Mouse (Mus musculus) ES-E14 (cell line): ENCODE measurements around the gene H2-Eb1. TPM values are rescaled to one million over a fixed set of nuclear protein-coding genes. Genes with fewer than 3 reads are reported as not detected.

Experiments
- DNase-seq: peaks from one replicate; pipeline ENCODE4 v3.0.0-alpha.2; 2013; ENCODE audit warnings: low read depth, low spot score
- H3K27ac ChIP-seq: 2 replicates; pipeline ENCODE4 v1.5.1; 2012; ENCODE audit warnings: low read depth, mild to moderate bottlenecking, low read length, moderate library complexity, mixed read lengths; ENCODE audit not compliant: poor library complexity, insufficient read depth, severe bottlenecking
- H3K36me3 ChIP-seq: 2 replicates; pipeline ENCODE4 v1.6.1; 2012; ENCODE audit warnings: mild to moderate bottlenecking, low read length, moderate library complexity, mixed read lengths; ENCODE audit not compliant: control insufficient read depth, poor library complexity, insufficient read depth, severe bottlenecking
- H3K4me1 ChIP-seq, 2 experiments: fragments of 150-350 bp in 1 of 2; sonication (generic) in 1 of 2; 2 replicates each; pipeline ENCODE4 v1.6.1; 2012; ENCODE audit warnings: low read length in 2 of 2, mild to moderate bottlenecking in 1 of 2, mixed read lengths in 1 of 2; ENCODE audit not compliant: control insufficient read depth in 2 of 2, insufficient read depth in 2 of 2, poor library complexity in 1 of 2
- H3K4me3 ChIP-seq, 2 experiments: fragments of 150-350 bp in 1 of 2; sonication (generic) in 1 of 2; 2 replicates each; pipeline ENCODE4 v1.5.1; 2012; ENCODE audit warnings: low read length in 2 of 2, low read depth in 1 of 2, mild to moderate bottlenecking in 1 of 2, mixed read lengths in 1 of 2; ENCODE audit not compliant: insufficient read depth in 1 of 2, poor library complexity in 1 of 2, severe bottlenecking in 1 of 2
- H3K9ac ChIP-seq: 2 replicates; pipeline ENCODE4 v1.6.1; 2012; ENCODE audit warnings: low read depth, mild to moderate bottlenecking, low read length, mixed read lengths; ENCODE audit not compliant: poor library complexity, insufficient read depth, severe bottlenecking
- H3K9me3 ChIP-seq: fragments of 150-350 bp; sonication (generic); 2 replicates; pipeline ENCODE4 v1.6.1; 2012; ENCODE audit warnings: low read depth, mild to moderate bottlenecking, low read length; ENCODE audit not compliant: control insufficient read depth, insufficient read depth
- CHD2 ChIP-seq: IDR thresholded peaks from 2 replicates; pipeline ENCODE4 v1.6.1; 2014; ENCODE audit warnings: mild to moderate bottlenecking, low read depth, low read length, inconsistent platforms
- HCFC1 ChIP-seq: IDR thresholded peaks from 2 replicates; pipeline ENCODE4 v1.6.1; 2012; ENCODE audit warnings: low read length, inconsistent platforms, borderline replicate concordance; ENCODE audit not compliant: insufficient read depth
- MAFK ChIP-seq: IDR thresholded peaks from 2 replicates; pipeline ENCODE4 v1.6.1; 2014; ENCODE audit warnings: mild to moderate bottlenecking, low read depth, low read length, inconsistent platforms; ENCODE audit not compliant: insufficient read depth
- ZC3H11A ChIP-seq: IDR thresholded peaks from 2 replicates; pipeline ENCODE4 v1.6.1; 2012; ENCODE audit warnings: low read depth, mild to moderate bottlenecking, inconsistent platforms, low read length, borderline replicate concordance
- ZNF384 ChIP-seq: IDR thresholded peaks from 2 replicates; pipeline ENCODE4 v1.6.1; 2012; ENCODE audit warnings: low read depth, low read length, inconsistent platforms
- in situ Hi-C, 2 experiments: fragments of 600-800 bp; cut with MboI; formaldehyde crosslinking; loops; one replicate each; pipeline ENCODE4 v1.15.1; 2025; ENCODE audit warnings: low sequenced_read_pairs in 2 of 2, inconsistent platforms in 1 of 2; ENCODE audit not compliant: unreplicated experiment in 2 of 2
- total RNA-seq: library from RNA; depleted of rRNA; stranded (reverse); fragments of 300-350 nt; gene quantifications from 2 replicates; pipeline ENCODE4 v1.2.3, GENCODE M21; 2012; rRNA removed

H2-Eb1 gene
- total RNA-seq, 1 experiment = 5.7 TPM

DNA sequence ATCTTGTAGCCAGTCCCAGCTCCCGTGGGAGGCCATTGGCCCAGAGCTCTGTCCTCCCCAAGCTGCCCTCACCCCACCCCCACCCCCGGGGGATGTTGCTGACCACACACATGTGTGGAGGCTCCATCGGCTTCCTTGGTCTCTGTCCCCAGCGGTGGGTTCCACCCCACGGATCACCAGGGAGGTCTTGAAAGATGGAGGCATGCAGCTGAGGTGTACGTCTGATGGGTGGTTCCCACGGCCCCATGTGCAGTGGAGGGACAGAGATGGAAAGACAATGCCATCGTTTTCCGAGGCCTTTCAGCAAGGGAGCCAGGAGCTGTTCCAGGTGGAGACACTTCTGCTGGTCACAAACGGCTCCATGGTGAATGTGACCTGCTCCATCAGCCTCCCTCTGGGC, 59.4 kb downstream of the H2-Eb1 start:
- no peak overlapping the region for H3K4me3 ChIP-seq
- H3K27ac ChIP-seq = no peak overlapping the region
- H3K9me3 ChIP-seq = no peaks in the 10 kb centered on the region
- H3K36me3 ChIP-seq = no peaks in the 10 kb centered on the region
- no peak for DNase-seq
- H3K4me1 ChIP-seq = no peaks in the 10 kb centered on the region
- TF ChIP-seq ZC3H11A = no peak
- no peak for TF ChIP-seq HCFC1
- no peak for TF ChIP-seq ZNF384
- TF ChIP-seq MAFK = no peak
- TF ChIP-seq CHD2 = no peak
- in situ Hi-C loops = no loop called here
- no peak overlapping the region for H3K9ac ChIP-seq

Other genes with a start within 250 kb of the H2-Eb1 start
- 0.54 TPM in 1 of 2 replicates, not detected in the other for gene H2-Oa, start 213.5 kb upstream of the H2-Eb1 start, total RNA-seq
- 18.5 and 24.5 TPM in 2 replicates for gene H2-DMa, start 186.3 kb upstream of the H2-Eb1 start, total RNA-seq
- 257 and 321 TPM in 2 replicates for gene Brd2, start 183.2 kb upstream of the H2-Eb1 start, total RNA-seq
- gene H2-DMb2, start 162.6 kb upstream of the H2-Eb1 start, total RNA-seq = 0.31 TPM in 1 of 2 replicates, not detected in the other
- 3.1 and 5.0 TPM in 2 replicates for gene H2-DMb1, start 152.8 kb upstream of the H2-Eb1 start, total RNA-seq
- gene Tap1, start 118.3 kb upstream of the H2-Eb1 start, total RNA-seq = 13.9 and 23.1 TPM in 2 replicates
- gene Psmb9, start 118.1 kb upstream of the H2-Eb1 start, total RNA-seq = 3.8 and 4.1 TPM in 2 replicates
- gene Psmb8, start 108.1 kb upstream of the H2-Eb1 start, total RNA-seq = 3.2 and 7.4 TPM in 2 replicates
- 4.0 and 5.1 TPM in 2 replicates for gene Tap2, start 102.3 kb upstream of the H2-Eb1 start, total RNA-seq
- not detected in 2 replicates for gene H2-Ob, start 67.0 kb upstream of the H2-Eb1 start, total RNA-seq
- 1.9 and 2.9 TPM in 2 replicates for gene H2-Ab1, start 48.2 kb upstream of the H2-Eb1 start, total RNA-seq
- gene H2-Aa, start 18.0 kb upstream of the H2-Eb1 start, total RNA-seq = 0.48 and 1.6 TPM in 2 replicates
- not detected in 2 replicates for gene H2-Eb2, start 19.8 kb downstream of the H2-Eb1 start, total RNA-seq
- gene Btnl2, start 49.0 kb downstream of the H2-Eb1 start, total RNA-seq = not detected in 2 replicates
- not detected in 2 replicates for gene Btnl1, start 71.3 kb downstream of the H2-Eb1 start, total RNA-seq
- not detected in 2 replicates for gene BC051142, start 93.0 kb downstream of the H2-Eb1 start, total RNA-seq
- not detected in 2 replicates for gene Btnl4, start 171.5 kb downstream of the H2-Eb1 start, total RNA-seq
- not detected in 2 replicates for gene Btnl6, start 211.5 kb downstream of the H2-Eb1 start, total RNA-seq